Mouse (Mus musculus) brain, embryonic 14.5 days (tissue): ENCODE measurements at regions not wholly inside any gene's neighbourhood (a gene's known extent, or its start where the extent isn't known, plus 50 kb on each side); places are given as distances from the start of the nearest gene placed in this dataset.

ENCODE experiments used
- CTCF ChIP-seq: fragments of 200-500 bp; IDR thresholded peaks from 2 replicates; pipeline ENCODE4 v1.5.1; 2012; ENCODE audit warnings: inconsistent platforms, mild to moderate bottlenecking, moderate library complexity, borderline replicate concordance; ENCODE audit not compliant: insufficient read depth, insufficient read length; ENCODE audit errors: extremely low read depth
- POLR2A ChIP-seq: fragments of 200-500 bp; IDR thresholded peaks from 2 replicates; pipeline ENCODE4 v1.6.1; 2012; ENCODE audit warnings: mild to moderate bottlenecking, inconsistent platforms, borderline replicate concordance; ENCODE audit not compliant: poor library complexity, insufficient read depth, insufficient read length, severe bottlenecking; ENCODE audit errors: extremely low read depth

- no peak for TF ChIP-seq CTCF
- no peak for TF ChIP-seq POLR2A
Measured at GRCm38 (mm10) chr8:103031708-103032107, 246.3 kb upstream of the Cdh11 start.
